Mouse (Mus musculus) liver (tissue): ENCODE results near the gene Ryr2.
"Not testable (repeated sequence)": the region's sequence is repeated elsewhere in the genome, so short reads cannot be mapped to it uniquely, and the experiment has no call there.

Experiments
- DNase-seq: peaks from one replicate; pipeline ENCODE4 v3.0.0-alpha.2; 2020; ENCODE audit warnings: mixed read lengths

Ryr2 gene

DNA sequence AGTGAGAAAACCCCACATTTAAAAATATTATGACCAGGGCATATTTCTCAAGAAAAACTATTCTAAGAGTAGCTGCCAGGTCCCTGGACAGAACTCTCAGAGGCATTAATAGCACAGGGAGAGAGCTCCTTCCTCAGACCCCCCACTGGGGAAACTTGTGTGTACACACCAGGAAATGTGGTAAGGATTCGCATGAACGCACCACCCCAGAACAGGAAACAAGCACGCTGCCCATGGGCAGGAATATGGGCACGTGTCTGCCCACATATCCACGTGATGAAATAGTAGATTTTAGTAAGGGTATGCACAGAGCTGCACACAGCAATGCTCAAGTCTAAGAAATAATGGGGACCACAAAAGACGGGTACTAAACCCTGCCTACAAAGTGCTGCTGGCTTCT is 72.8 kb downstream of the Ryr2 start:
- no peak for DNase-seq

DNA sequence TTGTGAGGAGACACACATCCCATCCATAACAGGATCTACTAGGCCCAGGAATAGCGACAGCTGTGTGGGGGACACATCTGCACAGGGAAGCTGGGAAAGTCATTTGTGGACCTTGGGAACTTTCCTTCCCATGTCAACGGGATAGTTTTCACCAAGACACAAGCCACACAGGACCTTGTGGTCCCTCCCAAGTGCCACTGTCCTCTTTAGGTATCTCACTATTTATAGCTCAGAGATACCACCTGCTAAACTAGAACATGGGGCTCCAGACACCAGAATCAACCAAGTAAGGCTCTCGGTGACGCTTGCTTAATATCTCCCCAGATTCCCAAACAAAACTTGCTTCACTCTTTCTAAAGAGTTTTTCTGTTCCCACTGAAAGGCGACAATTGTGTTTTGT is 73.5 kb downstream of the Ryr2 start:
- DNase-seq, result no peak

DNA sequence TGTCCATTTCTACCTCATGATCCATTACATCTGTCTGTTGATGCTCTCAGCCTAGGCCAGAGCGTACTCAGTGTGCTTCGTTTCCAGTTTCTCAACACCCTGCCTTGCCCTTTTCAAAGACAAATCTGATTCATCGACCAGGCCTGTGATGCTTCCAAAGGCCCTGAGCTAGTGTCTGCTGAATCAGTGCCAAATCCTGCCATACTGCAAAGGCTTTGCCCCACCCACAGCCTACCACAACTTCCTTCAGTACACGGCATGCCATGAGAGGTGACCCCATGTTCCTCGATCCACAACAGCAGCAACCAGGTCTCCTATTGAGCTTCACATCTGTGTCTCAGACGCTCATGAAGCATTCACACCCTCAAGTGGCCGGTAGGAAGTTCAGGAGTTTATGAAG is 76.9 kb downstream of the Ryr2 start:
- DNase-seq, result no peak

DNA sequence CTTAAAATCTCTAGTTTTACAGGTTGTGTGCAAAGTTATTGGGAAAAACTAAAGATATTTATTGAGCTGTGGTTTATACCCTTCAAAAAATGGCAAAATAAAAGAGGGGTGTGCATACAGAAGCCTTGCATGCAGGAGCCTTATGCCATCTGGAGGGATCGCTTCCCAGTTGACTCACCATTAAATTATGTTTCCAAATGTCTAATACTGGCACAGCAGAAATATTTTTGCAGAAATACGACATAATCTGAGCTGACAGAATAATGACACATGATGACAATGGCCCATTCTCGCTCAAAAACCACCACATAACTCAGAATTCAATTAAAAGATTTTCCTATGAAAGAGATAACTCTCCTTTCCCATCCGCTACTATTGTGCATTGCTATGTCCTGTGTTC is 77.4 kb downstream of the Ryr2 start:
- no peak for DNase-seq

DNA sequence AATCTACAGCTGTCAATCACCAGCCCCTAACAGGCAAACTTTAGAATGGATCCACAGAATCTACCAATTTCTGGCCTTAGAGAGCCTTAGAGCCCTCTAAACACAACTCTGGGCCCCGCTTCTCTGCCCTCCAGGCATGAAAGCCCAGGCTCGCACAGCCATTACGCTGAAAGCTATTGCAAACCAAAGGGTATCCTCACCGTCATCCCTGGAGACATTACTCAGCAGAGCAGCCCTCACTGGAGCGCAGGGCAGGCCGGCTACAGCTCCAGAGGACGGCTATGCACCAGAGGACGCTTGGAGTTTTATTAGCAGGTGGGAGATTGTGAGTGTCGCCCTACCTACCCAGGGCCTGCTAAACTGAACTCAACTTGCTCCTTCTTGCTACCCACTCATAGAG is 88.7 kb downstream of the Ryr2 start:
- DNase-seq, result no peak

DNA sequence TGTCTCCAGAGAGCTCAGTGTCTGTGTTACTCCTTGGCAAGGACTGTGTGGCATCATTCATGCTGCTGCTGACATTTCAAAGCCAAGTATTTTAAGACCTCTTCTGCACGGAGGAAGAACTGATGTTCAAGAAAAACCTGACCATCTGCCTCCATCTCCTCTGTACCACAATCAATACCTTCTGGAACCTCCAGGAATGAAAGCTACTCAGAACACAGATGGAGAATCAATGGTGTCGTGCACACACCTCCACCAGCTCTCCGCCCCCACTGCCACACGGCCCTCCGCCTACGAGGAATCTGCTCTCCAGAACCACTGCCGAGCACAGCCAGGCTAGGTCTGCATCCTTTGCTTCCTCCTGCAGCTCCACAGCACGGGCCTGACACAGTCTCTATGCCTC is 92.8 kb downstream of the Ryr2 start:
- DNase-seq, result no peak

DNA sequence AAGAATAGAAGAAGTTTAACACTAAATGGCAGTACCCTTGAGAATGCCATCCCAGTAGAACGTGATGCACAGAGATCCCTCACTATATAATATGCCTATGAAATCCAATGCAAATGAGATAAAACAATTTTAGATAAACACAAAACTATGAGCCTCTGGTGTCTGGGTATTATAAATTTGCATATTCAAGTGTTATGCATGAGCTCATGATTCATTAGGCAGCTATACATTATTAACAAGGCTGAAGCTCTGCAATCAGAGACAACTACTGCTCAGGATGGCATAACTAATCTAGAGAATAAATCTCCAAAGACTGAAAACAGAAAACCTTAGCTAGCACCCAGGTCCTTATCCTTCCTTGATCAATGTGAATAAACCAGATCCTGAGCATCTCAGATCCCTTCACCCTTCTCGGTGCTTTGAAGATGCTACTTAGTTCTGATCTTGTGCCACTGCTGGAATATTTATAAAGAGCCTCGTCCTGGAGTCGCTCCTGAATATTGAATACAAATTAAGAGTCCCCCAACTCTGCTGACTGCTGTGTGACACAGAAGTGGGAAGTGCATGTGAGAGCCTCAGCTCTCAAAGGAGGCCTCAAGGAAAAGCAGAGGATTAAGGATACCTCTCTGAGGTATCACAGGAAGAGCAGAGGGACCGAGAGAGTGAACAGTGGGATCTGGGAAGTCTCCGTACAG is 97.6 kb downstream of the Ryr2 start:
- DNase-seq, result no peak

DNA sequence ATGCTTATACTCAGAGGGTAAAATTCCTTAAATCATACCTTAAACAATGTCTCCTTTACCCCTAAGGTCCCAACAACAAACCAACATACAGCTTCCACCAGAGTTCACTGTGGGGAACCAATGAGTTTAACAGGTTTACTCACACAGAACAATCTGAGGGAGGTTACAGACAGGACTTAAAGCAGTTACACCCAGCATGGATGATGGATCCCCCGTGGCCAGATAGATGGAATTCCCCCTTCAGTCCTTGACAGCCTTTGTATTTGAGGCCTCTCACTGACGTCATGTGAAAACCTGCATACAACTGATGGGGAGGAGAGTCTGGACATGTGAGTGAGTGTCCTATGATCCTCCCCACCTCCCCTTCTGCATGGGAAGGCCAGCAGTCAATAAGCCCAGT is 99.2 kb downstream of the Ryr2 start:
- no peak for DNase-seq

DNA sequence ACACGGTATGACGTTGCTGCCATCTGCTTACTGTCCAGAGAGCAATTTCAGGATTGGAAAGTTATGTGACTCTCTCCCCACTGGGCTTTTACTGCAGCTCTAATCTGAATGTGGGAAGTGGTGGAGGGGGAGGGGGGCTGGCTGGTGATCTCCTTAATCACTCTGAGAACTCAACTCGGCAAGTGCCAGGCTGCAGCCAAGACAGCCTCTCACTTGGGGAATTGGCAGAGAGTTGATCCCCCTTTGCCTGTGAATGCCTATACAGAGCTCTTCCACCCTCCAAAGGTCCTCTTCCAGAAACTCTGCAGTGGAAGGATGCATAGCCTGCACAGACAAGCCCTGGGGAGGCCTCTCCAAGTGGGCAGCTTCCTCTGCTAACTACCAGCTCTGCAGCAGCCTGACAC is 104.9 kb downstream of the Ryr2 start:
- no peak for DNase-seq

DNA sequence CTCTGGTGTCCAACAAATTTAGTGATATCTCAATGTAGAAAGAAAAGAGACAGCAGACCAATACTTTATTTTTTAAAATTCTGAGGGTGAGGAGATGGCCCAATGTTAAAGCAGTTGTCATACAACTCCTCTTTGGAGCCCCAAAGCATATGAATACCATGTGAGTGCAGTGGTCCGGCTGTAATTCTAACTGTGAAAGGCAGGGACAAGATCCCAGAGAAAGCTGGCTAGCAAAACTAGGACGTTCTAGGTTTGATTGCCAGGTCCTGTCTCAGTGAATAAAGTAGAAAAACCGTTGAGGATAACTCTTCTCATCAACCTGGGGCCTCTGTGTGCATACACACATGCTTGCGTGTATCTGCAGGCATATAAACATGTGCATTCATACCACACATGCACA is 106.9 kb downstream of the Ryr2 start:
- DNase-seq, result no peak

DNA sequence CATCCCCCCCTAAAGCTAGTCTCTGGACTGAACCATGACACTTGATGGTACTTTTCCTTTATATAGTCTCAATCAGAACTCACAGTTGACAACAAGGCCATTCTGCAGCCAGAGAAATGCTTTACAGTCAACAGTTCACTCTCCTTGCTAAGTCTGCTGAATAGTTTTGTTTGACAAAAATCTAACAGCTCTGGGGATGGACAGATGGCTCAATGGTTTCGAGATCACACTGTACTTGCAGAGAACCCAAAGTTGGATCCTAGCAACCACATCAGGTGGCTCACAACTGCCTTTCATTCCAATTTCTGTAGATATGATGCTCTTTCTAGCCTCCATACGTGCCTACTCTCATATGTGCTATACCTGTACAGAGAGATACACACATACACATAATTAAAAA is 109.4 kb downstream of the Ryr2 start:
- no peak for DNase-seq

DNA sequence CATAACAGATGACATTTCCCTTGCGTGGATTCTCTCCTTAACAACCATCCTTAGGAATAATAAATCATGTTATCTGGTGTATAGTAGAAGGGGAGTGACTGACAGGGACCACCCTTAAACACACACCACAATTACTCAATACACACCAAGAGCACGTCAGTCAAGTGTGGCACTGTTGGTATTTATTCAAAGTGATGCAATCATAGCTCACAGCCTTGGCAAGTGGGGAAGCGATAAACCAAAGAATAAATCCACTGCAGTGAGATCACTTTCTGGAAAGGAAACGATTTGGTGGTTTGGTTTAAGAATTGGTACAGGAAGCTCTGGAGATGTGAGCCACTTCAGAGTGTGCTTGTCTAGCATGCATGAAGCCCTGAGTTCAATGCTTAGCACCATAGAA is 119.2 kb downstream of the Ryr2 start:
- DNase-seq, result no peak

DNA sequence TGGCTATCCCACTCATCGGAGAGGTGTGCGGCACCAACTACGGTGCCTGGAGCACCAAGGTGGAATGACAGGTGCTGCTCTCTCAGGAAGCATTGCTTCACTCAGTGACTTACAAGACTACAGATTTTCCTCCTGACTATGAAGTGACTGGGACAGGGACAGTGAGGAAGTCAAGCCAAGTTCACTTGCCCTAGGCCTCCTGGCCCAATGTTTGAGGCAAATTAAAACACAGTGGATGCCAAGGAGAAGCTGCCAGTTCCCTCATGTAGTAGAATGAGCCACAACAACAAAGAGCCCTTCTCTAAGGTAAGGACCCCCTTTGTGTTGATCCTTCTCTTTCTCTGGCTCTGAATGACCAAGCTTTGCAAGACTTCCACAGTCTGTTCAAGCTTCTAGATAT is 121.7 kb downstream of the Ryr2 start:
- DNase-seq, result no peak

DNA sequence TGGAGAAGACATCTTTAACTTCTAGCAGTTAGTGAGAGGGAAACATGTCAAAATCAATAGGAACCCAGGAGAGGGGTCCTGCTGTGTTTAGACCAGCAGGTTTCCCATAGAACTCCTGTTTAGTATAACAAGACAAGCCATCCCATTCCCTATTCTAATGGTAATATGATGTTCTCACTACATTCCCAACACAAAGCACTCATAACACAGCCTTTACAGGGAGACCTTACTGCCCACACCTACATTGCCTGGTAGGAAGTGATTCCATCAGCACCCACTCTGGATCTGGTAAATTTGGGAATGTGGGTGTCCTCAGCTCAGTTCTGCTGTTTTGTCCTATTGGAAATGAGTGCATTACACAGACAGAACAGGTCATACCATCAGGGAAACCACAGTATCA is 127.7 kb downstream of the Ryr2 start:
- no peak for DNase-seq

DNA sequence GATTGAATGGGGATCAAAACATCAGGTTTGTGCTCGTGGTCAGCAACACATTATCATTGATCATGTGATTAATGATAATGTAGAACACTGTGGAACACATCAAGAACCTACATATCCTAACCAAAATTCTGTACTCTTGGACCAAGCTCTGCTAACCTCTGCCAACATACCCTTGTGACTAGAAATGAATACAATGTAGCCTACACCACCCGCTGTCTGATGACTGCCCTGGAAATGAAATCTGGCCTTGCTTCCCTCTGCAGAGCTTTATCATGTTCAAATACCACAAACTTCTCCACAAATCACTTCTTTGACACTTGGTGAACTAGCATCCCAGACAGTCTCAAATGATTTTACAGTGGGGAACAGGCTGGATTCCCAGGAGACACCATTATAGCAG is 128.4 kb downstream of the Ryr2 start:
- DNase-seq, result no peak

DNA sequence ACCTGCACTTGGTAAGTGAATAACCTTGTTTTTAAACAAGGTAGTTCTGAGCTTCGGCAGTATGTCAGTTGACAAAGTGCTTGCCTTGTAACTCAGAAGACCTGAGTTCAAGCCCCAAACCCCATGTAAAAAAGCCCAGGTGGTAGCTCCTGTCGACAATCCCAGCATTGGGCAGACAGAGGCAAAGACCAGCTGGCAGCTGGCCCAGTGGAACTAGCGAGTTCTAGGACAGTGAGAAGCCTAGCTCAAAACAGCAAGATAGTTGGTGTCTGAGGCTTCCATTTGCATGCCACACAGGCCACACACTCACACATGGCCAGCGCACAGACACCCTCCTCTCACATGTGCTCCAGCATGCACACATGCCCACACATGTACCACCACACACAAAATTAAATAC is 129.1 kb downstream of the Ryr2 start:
- DNase-seq, result no peak

DNA sequence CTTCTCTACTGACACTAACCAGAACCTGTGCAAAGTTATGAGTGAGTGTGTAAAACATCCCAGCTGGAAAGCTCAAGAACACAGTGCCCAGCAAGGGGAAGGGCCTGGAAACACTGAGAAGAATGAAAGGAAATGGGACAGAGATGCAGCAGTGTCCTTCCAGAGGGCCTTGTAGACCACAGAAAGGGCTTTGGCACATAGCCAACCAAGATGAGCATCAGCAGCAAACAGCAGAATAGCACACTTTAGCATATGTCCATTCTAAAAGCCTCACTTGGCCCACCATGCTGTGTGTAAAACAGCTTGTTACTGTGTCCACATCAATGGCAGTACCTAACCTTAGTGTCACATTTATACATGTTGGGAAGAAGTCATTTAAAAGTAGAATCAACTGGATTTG is 142.4 kb downstream of the Ryr2 start:
- no peak for DNase-seq

DNA sequence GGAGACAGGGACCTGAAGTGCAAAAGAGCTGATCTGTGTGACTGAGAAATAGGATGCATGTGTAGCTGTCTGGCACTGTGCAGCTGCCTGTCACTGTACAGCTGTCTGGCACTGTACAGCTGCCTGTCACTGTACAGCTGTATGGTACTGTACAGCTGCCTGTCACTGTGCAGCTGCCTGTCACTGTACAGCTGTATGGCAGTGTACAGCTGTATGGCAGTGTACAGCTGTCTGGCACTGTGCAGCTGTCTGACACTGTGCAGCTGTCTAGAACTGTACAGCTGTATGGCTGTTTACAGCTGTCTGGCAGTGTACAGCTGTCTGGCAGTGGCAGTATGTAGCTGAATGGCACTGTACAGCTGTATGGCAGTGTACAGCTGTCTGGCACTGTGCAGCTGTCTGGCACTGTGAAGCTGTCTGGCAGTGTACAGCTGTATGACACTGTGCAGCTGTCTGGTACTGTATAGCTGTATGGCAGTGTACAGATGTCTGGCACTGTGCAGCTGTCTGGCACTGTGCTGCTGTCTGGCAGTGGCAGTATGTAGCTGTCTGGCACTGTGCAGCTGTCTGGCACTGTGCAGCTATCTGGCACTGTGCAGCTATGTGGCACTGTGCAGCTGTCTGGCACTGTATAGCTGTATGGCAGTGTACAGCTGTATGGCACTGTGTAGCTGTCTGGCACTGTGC is 147.1 kb downstream of the Ryr2 start:
- no peak for DNase-seq

DNA sequence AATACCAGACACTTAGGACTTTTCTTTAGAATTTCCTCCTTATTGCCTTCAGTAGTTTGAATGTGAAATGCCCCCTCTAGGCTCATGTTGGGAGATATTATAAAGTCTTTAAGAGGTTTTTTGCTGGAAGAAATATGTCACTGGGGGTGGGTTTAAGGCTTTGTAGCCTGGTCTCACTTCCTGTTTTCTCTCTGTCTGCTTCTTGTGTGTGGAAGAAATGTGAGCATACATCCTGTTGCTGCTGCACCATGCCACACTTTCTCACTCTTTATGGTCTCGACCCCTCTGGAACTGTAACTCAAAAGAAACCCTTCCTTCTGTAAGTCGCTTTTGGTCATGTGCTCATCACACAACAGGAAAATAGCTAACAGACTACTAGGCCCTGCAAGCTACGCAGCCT is 147.9 kb downstream of the Ryr2 start:
- no peak for DNase-seq

DNA sequence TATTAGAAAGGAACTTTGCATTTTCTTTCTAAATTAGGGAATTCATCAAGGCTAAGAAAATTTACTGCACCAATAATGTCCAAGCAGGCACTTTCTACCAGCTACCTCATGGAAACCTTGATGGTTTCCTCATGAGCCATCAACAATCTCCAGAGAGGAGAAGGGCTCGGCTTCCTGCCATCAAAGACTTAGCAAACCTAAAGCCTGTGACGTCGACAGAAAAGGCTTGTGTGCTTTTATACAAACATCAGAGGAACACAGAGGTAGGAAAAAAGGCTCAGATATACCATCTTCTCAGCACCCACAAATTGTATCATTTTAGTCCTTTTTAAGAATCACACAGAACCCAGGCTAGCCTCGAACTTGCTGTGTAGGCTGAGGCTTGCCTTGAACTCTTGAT is 148.5 kb downstream of the Ryr2 start:
- no peak for DNase-seq

DNA sequence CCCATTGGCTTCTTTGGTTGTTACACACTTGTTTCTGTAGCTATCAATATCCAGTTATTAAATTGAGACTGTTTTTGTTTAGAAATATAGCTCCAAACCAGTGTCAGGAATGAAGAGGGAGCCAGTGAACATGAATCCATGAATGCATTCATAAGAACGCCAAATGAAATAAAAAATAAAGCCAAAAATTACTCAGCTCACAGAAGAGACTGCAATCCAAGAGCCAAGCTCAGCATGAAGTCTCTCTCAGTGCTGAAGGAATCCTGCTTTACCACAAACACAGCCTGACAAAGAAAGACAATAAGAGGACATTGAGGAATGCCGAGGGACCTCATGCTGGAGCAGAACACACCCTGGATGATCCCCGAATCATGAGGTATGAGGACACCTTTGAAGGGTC is 154.8 kb downstream of the Ryr2 start:
- DNase-seq, result no peak

DNA sequence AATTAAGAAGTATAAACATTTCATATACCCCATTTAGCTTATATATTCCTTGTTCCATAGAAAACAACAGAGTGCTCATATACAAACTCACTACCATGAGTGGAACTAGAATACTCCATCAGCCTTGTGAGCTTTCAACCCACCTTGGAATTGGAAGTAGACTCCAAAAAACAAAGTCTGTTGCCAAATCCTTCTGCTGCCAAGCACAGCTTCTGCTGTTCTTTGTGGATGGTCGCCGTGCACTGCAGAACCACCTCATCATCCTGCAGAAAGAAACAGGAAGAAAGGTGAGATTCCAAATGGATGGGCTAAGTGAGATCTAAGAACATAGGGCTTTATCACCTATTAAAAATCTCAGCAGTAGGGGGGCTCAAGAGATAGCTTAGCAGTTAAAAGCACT is 161.0 kb downstream of the Ryr2 start:
- DNase-seq, result no peak

DNA sequence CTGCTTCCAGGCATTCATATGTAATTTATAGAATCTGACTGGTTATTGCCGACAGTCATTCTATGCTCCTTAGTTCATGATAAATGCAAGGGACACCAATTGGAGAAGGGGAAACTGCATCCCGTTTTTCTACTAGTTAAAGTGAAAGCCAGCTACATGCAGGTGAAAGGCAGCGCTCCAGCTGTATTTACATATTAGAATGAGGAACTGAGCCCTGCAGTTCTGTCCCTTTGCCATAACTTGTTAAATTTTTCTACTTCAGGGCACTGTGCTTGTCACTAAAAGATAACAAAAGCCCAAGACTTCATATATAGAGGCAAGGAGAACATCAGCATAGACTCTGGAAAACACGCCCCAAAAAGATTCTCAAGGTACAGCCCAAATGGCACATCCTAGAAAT is 165.0 kb downstream of the Ryr2 start:
- no peak for DNase-seq

DNA sequence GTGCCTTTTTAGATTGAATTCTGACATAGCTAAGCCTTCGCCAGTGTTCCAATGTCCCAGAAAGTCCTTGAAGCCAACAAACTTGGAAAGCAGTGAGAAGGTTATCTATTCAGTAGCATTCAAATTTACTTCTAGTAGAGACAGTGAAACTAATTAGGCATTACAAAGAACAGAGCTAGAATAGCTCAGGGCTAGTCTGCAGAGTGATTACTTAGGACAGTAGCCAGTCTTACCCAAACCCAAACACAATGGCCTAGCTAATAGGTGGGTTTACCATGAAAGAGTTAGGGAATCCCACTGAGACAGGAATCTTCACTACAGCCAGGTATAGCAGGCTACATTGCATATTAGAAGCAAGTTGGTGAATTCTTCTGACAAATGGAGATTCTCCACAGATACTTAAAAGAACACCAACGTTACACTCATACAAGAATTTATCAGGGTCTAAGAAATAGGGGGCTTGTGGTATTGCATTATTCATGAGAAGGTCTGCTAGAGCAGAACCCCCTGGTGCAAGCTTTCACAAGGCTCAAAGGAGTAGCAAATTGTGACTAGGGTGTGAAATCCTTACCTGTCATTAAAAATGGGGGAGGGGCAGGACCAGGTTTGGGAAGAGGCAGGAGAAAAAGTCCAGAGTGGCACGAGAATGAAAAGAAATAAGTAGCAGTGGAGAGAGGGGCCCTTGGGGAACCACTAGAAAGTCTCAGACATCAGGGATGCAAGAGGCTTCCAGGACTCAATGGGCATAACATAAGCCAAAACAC is 172.3 kb downstream of the Ryr2 start:
- DNase-seq, result not testable (repeated sequence)
